Mouse (Mus musculus) ZHBTc4 (cell line): Measurements from ENCODE around the gene Ring1.
"Not testable (repeated sequence)": the region's sequence is repeated elsewhere in the genome, so short reads cannot be mapped to it uniquely, and the experiment has no call there.

ENCODE experiments used
- DNase-seq: peaks from one replicate; pipeline ENCODE4 v3.0.0-alpha.2; 2011; ENCODE audit warnings: low read depth, low spot score

The Ring1 gene

DNA sequence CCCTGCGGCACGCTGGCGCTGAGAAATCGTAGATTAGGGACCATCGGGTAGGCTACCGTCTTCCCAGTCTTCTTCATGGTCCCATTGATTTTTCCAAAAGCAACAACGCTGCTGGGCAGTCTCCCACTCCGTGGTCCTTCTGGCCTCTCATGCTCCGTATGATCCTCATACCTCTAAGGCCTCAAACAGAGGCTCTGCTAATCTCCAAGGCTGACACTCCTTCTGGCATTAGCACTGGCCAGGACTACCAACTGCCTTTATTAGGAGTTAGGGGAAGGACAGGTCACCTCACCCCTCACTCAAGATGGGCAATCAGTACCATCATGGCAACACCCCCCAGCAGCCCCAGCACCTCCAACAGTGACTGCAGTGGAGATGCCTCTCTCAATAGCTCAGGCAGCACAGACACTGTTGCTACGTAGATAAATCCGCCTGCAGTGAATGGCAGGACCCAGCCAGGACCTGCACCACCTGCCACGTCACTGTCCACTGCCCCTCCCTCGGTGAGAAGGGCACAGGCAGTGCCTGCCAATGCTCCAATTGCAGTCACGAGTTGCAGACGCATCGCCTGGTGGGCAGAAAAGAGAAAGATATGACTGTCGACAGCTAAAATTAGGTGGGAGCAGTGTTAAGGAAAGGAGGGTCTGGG, 4.1 kb upstream of the Ring1 start:
- DNase-seq = no peak

DNA sequence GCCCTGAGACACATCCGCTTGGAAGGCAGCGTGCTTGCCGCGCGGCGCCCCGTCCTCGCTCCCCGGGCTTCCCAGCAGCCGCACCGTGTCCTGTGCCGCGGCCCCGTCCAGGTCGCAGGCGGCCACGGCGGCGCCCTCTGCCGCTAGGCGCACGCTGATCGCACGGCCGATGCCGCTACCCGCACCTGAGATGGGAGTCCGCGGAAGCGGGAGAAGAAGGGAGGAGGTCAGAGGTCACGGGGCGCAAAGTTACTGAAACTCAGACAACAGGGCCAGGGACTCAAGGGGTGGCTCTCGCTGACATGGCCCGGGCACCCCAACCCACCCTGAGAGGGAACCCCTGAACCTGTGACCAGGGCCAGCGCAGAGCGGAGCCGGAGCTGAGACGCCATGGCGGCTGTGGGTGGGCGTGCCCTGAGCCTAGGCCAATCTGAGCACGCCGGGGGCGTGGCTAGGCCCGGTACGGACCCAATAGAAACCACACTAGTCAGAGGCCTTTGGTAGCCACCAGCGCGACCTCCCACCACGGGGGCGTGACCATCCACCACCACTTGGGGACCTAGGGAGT, 3.3 kb upstream of the Ring1 start, which contains the start of gene H2-Ke6:
Gene H2-Ke6, minus strand, starts transcription at position 405 of the 568 bp plus-strand sequence.
- peak; percentile 98 for DNase-seq

DNA sequence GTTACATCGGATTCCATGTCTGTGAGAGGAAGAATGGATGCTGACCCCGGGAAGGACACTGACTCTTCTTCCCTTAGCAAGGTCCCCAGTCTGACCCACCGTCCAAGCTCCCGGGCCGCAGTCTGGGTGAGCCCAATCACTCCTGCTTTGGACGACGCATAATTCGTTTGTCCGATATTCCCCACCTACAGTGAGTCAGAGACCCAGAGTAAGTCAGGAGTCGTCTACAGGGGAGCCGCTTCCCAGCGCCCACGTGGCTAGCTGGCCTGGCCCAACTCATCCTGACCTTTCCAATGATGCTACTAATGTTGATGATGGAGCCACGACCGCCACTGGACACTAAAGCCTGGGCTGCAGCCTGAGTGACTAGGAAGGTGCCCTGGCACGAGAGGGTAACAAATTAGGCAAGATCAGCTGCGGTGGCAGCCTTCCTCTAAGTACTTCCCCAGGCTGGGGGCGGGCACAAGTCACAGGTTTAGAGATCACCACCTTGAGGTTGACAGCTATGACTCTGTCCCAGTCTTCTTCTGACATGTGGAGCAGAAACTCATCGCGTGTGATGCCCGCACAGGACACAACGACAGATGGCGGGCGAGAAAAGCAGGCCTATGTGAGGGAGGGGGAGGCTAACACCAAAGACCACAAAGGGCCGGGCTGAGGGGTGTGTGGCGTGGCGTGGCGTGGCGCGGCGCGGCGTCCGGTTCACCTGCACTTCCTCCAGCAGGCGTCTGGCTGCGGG, 2.6 kb upstream of the Ring1 start:
- DNase-seq = no peak

DNA sequence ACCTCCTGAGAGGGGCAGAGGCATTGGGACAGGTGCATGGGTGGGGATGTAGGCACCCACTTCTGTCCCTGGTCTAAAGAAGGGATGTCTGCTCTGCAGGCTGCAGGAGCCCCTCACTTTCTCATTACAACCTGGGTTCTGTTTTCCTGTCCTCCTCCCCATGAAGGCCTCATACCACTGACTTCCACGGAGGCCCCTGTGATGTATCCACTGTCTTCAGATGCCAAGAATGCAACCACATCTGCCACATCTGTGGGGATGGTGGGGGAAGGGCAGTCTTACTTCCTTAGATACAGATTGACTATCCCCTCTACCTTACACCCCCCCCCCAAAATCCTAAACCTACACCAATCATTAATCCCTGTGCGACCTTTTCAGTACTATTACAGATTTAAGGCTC, 1.7 kb upstream of the Ring1 start:
- DNase-seq = no peak

DNA sequence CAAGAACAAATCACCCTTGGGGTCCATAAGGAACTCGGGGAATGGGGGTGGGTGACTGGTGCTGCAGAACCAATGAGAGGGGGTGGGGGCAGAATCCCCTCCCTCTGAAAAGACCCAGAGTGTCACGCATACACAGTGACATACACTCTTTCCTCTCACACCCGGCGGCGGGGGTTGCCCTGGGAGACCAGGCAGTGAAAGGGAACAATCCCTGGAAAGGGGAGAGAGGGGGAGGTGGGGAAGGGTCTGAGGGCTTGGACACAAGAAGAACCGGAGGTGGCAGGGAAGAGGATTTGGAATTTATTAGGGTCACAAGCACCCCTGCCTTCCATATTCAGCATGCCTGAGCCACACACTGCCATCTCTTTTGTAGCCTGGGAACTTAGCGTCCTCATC, 1.3 kb upstream of the Ring1 start:
- no peak for DNase-seq

DNA sequence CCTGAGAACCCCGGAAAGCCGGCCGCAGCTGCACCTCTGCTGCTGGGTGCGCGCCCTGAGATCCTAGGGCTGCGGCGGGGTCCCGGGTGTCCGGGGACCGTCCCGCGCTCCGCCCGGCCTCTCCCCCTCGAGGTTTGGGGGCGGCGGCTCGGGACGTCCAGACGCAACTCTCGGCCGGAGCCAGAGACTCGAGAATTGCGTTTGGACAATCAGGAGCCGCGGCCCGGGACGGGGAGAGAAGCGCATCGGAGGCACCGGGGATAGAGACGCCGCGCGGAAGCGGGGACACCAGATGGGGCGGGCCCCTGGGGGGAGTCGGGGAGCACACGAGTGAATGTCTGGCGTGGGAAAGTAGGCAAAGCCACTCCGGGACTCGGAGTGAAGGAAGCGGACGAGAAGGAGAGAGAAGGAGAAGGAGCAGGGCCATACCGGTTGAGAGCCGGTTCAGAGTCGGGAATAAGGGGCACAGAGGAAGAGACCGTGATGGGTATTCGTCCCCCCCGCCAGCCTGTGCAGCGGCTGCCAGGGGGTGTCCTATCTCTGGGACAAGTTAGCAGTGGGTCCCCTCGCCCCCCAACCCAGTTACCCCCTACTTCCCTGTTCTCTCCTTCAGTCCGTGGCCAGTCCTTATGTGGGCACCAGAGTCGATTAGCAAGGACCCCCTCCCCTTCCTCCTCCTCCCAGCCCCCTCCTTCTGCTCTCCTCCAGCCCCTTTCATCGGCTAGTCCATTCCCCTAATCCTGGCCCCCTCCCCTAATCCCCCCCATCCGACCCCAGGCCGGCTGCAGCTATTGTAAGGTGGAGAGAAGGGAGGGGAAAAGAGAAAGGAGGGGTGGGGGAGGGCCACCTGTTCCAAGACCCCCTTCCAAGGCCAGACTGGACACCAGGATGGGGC, 628 bp upstream of the Ring1 start:
- peak; percentile 67 for DNase-seq

DNA sequence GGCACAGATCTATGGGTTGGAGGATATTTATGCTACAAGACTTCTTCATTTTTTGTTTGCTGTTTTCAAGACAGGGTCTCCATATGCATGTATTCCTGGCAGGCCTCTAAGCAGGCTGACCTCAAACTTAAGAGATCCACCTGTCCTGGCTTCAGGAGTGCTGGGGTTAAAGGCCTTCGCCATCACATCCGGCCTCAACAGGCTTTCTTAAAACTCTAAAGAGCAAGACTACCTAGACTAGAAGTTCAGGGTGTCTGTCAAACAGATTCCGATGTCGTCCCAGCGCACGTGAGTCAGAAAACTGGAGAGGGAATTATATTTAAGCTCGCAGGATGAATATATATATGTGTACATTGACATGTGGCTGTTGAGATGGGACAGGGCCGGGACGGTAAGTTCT, 802 bp downstream of the Ring1 start:
- no peak for DNase-seq

DNA sequence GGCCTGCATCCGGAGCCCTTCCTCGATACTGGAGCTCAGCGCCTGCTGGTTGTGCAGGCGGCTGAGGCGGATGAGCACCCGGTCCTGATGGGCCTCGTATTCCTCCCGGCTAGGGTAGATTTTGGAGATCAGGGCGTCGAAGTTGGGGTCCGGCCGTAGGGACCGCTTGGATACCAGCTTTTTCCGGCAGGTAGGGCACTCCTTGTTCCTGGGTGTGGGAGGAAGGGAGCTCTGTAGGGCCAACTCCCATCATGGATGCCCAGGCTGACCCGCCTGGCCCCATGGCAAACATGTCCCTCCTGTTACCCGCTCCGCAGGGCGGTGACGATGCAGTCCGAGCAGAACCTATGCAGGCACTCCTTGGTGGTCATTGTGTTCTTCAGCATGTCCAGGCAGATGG, 1.5 kb downstream of the Ring1 start:
- no peak for DNase-seq

DNA sequence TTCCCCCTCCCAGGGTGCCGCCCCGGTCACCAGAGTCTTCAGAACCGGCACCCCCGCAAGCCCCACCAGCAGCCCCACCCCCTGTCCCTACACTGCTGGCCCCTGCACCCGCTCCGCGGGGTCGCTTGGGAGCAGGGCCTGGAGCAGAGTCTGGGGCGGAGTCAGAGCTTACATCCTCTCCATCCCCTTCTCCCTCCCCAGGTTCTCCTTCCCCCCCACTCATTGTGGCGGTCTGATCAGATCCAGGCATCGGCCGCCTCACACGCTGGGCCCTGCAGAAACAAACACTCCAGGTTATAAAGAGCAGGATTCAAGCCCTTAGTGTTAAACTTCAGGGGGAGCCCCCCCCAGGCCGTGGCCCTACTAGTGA, 2.1 kb downstream of the Ring1 start:
- DNase-seq = peak; percentile 38

DNA sequence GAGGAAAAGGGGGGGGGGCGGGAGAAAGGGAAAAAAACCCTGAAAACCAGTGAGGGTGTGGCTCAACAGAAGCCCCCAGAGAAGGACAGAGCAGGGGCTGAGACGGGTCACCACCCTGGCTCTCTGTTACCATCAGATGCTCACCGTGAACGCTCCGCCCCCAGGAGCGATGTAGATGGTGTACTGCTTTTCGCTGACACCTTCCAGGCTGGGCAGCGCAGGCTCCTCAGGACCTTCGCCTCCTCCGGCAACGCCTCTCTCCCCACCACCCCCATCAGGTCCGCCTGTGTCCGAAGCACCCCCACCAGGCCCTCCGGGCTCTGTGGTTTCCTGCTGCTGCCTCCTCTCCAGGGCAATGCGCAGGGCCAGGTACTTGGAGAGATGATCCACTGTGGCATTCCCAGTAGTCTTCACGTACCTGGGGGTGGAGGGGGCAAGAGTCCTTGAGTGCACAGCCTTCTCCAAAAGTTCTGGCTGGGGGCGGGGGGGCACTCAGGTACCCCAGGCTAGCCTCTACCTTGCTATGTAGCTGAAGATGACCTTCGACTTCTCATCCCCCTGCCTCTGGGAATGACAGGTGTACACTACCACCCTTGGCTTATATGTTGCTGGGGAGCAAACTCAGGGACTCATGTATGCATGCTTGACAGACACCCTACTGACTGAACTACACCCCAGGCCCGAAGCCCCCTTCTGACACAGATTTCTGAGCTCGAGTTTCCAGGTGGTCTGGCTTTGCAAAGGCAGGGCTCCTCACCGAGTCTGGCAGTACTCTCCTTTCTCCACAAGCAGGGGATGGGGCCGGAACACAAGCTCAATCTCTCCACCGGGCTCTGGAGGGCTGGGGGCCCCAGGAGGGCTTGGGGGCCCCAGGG, 2.7 kb downstream of the Ring1 start:
- DNase-seq = no peak

DNA sequence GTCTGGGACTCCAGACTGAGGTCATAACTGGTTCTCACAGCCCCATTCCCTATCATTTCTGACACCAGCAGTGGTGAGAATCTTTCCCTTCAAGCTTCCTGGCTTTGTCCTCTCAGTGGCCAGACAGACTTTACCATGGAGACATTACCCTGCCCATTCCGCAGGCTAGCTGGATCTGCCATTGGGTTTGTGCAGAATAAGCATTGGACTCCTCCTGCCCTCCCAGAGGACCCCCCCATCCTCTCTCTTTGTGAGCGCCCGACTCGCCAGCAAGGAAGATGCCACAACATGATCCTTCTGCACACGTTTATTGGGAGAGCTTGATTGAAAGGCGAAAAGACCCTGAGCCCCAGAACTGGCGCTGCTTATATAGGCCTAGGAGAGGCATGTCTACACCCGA, 11.0 kb downstream of the Ring1 start:
- no peak for DNase-seq

DNA sequence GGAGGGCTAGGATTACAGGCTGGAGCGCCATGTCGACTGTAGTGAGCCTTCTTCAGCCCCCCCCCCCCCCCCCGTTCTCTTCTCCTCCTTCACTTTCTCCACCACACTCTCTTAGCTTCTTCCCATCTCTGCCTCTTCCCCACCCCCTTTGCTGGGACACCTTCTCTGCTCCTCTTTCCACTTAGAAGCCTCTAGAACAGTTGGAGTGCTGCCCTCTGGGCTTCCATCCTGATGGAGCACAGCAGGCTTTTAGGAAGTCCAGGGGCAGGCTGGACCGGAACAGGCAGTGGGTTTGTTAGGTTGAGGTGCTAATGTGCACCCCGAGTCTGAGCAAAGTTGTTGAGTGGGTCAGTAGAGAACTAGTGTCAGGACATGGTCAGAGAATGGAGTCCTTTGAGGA, 14.3 kb downstream of the Ring1 start:
- no peak for DNase-seq

DNA sequence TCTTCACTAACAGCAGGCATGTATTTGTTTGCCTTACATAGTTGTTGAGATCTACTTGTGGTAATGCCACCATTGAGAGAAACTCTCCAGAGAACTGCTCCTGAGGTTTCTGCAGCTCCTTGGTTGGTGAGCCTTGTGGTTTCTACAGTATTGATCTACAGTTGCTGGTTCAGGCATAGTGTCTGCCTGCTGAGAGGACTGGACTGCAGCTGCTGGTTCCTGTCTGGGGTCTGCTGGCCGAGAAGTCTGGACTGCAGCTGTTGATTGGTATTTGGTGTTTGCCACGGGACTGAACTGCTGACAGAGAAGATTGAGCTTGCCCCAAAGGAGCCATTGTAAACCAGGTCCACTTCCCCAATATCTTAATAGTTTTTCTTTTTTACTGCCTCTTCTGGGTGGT, 17.9 kb downstream of the Ring1 start:
- no peak for DNase-seq

DNA sequence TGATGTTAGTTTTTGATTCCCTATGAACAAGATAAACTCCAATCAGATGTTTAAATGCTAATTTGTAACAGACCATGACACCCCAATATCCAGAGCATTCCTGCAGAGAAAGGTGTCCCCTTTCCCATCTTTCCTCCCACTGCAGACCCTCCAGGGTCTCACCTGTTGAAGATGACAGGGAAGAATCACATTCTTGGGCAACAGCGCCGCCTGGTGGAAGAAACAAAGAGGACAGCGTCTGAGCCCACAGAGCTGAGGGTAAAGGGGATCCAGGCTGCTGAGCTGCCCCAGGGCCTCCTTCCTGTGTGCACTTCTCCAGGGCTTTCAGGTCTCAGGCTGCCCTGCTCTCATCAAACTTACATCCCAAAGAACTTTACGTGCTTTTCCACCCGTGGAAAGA, 21.1 kb downstream of the Ring1 start:
- peak; percentile 77 for DNase-seq

DNA sequence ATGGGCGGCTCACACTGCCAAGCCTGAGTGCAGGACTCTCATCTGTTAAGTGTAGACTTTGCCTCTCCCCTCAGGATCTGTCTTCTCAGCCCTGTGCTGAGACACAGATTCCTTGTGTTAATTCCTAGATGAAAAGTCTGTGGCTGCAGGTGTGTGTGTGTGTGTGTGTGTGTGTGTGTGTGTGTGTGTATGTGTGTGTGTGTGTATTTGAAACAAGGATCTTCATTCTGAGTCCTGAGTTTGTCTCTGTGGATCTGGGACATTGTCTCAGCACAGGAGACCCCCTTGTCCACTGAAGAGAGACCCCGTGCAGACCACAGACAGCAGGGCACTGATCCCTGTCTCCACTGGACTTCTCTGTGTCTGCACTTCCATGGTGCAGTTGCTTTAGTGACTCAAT, 23.7 kb downstream of the Ring1 start:
- DNase-seq = not testable (repeated sequence)

DNA sequence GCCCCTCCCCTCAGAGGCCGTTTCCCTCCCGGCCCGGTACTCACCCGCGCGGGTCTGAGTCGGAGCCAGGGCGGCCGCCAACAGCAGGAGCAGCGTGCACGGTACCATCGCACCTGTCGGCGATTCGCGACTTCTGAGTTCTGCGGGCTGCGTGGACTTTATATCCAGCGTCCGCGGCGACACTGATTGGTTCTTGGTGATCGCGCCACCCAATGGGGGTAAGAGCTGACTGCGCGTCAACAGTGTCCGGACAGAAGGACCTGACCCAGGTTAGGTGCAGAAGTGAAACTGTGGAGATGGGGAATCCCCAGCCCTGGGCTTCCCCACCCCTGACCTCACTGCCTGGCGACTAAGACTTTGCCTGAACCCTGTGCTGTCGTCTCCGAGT, 24.3 kb downstream of the Ring1 start, which contains the start of gene H2-K1:
Gene H2-K1, minus strand, starts transcription at position 198 of the 388 bp plus-strand sequence.
- peak; percentile 84 for DNase-seq

DNA sequence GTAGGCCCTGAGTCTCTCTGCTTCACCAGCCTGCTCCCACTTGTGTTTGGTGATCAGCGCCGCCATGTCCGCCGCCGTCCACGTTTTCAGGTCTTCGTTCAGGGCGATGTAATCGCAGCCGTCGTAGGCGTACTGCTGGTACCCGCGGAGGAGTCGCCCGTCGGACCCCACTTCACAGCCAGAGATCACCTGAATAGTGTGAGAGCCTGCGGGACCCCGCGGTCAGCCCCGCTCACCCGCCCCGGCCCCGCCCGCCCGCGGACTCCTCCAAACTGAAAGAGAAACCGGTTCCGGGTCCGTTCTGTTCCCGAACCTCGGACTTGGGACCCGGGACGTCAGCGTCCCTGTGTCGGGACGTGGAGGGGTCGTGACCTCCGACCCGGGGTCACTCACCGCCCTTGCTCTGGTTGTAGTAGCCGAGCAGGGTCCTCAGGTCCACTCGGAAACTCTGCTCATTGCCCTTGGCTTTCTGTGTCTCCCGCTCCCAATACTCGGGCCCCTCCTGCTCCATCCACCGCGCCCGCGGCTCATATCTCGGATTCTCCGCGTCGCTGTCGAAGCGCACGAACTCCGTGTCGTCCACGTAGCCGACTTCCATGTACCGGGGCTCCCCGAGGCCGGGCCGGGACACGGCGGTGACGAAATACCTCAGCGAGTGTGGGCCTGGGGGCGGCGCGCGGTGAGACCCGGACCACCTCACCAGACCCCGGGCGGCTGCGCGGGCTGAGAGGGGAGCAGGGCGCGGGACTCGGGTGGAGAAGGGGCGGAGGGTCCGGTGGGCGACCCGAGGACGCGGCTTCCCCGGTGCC, 24.9 kb downstream of the Ring1 start:
- peak; percentile 49 for DNase-seq

DNA sequence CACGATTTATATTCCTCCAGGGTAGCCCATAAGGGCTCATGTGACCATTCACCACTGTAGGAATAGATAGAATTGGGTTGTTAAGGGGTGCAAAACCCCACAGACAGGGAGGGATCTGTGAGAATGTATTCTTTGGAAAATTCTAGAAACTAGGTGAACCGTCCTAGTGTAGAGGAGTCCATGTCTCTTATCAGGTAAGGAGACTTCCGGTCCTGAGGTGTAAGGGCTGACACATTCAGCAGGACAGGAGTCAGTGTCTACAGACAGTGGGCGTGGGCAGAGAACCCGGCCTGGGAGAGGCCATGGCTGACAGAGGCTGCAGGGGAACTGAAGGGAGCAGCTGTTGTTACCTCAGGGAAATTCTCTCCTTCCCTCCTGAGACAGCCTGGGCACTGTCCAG, 25.8 kb downstream of the Ring1 start:
- DNase-seq = not testable (repeated sequence)

DNA sequence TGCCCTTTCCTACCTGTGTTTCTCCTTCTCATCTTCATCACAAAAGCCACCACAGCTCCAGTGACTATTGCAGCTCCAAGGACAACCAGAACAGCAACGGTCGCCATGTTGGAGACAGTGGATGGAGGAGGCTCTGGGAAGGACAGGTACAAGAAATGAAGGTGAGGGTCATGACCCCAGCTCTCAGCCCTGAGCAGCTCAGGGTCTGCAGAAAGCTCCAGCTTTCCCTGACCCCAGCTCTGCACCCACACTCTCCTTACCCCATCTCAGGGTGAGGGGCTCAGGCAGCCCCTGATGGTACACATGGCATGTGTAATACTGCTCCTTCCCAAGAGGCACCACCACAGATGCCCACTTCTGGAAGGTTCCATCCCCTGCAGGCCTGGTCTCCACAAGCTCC, 27.5 kb downstream of the Ring1 start:
- DNase-seq = not testable (repeated sequence)

DNA sequence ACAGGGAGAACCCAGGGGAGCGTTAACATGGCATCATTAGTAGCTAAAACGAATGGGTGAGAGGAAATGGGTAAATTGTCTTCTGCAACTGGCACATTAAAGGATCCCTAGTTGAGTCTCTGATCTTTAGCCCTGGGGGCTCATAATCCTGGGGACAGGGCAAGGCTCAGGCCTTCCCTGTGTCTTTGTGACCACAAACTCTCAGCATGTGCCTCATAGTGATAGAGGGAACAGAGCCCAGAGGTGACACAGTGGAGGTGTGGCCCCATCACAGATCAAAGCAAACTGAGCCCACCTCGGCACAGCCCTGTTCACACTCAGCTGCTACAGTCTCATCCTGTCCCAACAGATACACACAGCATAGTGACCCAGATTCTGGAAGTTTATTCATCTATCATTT, 28.8 kb downstream of the Ring1 start:
- no peak for DNase-seq
